14 mouse cellular contexts compared by ENCODE assay signal in the genomic region with DNA sequence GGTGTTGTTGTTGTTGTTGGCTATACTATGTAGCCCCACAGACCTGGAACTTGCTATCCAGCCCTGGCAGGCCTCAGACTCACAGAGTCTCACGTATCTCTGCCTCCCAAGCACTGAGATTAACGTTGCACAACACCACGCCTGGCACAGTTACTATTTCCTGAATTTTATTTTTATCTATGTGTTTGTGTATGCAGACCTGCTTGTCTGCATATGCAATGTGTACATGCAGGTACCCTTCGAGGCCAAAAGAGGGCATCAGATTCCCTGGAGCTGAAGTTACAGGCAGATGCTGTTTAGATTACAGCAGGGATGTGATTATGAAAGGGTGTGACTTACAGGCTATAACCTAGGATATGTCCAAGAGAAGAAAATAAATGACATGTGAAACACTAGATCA.
DNase-seq lines count a peak whose midpoint lies in the region; ATAC-seq and TF ChIP-seq lines count a peak whose summit lies in the region.
"Had no signal": no experiment of that assay in that cellular context is flagged by ENCODE, and none has a peak within 500 bp of the region (broad histone marks: within the 10 kb centered on the region; RNA-seq: fewer than 3 reads in every experiment).

No protein-coding gene starts in this region.

- peak; percentile 3; the same call in 1 of the 2 replicates for TF ChIP-seq CTCF in lung, adult 2 months (IDR thresholded peaks at IDR 0.05; ENCODE audit: insufficient read depth, low read length)
- TF ChIP-seq CTCF in bone marrow macrophage, adult 2 months (IDR thresholded peaks at IDR 0.05; ENCODE audit: low read depth, low read length) = no peak

- no peaks in the 10 kb centered on the region for H3K36me3 ChIP-seq in limb, embryonic 10.5 days
- H3K36me3 ChIP-seq: G1E; neural tube, embryonic 13.5 days had no signal

- H3K4me1 ChIP-seq in lung, adult 2 months (ENCODE audit: control insufficient read depth, insufficient read depth, low read length) = peaks cover 11% of the 10 kb centered on the region
- peaks cover 35% of the 10 kb centered on the region for H3K4me1 ChIP-seq in bone marrow macrophage, adult 2 months (ENCODE audit: control insufficient read depth, insufficient read depth, low read length)
- H3K4me1 ChIP-seq in limb, embryonic 10.5 days = peaks cover 4% of the 10 kb centered on the region; the same call in 1 of the 2 replicates
- H3K4me1 ChIP-seq: neural tube, embryonic 13.5 days had no signal

- TF ChIP-seq POLR2A in lung, adult 2 months (IDR thresholded peaks at IDR 0.05; ENCODE audit: borderline replicate concordance, extremely low read depth, low read depth, low read length) = no peak
- TF ChIP-seq POLR2A in bone marrow macrophage, adult 2 months (IDR thresholded peaks at IDR 0.05; ENCODE audit: borderline replicate concordance, low read depth, low read length) = no peak

- no peaks in the 10 kb centered on the region for H3K27me3 ChIP-seq in limb, embryonic 10.5 days (ENCODE audit: low read depth, poor library complexity, severe bottlenecking)
- H3K27me3 ChIP-seq: neural tube, embryonic 13.5 days had no signal

- H3K27ac ChIP-seq in bone marrow macrophage, adult 2 months (ENCODE audit: insufficient read depth, low read depth, low read length) = peak overlapping the region; percentile 67
- H3K27ac ChIP-seq in limb, embryonic 10.5 days = no peak overlapping the region
- H3K27ac ChIP-seq: neural tube, embryonic 13.5 days had no signal

- no peaks in the 10 kb centered on the region for H3K9me3 ChIP-seq in limb, embryonic 10.5 days (replicated peaks)
- H3K9me3 ChIP-seq: G1E; neural tube, embryonic 13.5 days had no signal

- no peak overlapping the region for H3K4me3 ChIP-seq in lung, adult 2 months (replicated peaks; ENCODE audit: extremely low read depth, low read depth, low read length)
- no peak overlapping the region for H3K4me3 ChIP-seq in bone marrow macrophage, adult 2 months (ENCODE audit: insufficient read depth, low read length)
- H3K4me3 ChIP-seq in limb, embryonic 10.5 days = no peak overlapping the region
- H3K4me3 ChIP-seq: neural tube, embryonic 13.5 days had no signal

- ATAC-seq in megakaryocyte, adult 5-6 weeks (ENCODE audit: poor library complexity, severe bottlenecking) = peak; percentile 81

- 41% methylated on average over 4 of the region's 4 CpGs for WGBS in lung, adult 2 months
- 92% methylated on average over 4 of the region's 4 CpGs for WGBS in limb, embryonic 10.5 days

- DNase-seq in lung, adult 2 months = no peak
- DNase-seq in lung, postnatal 4 days = no peak
- DNase-seq in liver = peak; percentile 14
- no peak for DNase-seq in ovary, postnatal 36 days (ENCODE audit: low spot score)
- DNase-seq in layer of hippocampus, postnatal 14 days (ENCODE audit: low spot score in 2 of 2) = no peak
- no peak for DNase-seq in limb, embryonic 10.5 days (ENCODE audit: low spot score)
- DNase-seq: adrenal gland, postnatal 25 days; cerebellum, postnatal 25 days; heart, postnatal 14 days; kidney, postnatal 10 days had no signal
